Mouse (Mus musculus): ENCODE measurements at regions not wholly inside any gene's neighbourhood (a gene's known extent, or its start where the extent isn't known, plus 50 kb on each side); places are given as distances from the start of the nearest gene placed in this dataset.

- DNase-seq (ENCODE audit: low spot score in 2 of 2), result no peak
These were observed 471.1 kb downstream of the Nuf2 start for GRCm38 (mm10) chr1:169060145-169060544.

- DNase-seq (ENCODE audit: low spot score in 2 of 2), result no peak
These were observed 479.4 kb downstream of the Nuf2 start for GRCm38 (mm10) chr1:169051863-169052257.

- DNase-seq (ENCODE audit: low spot score in 2 of 2), result no peak
These were observed 480.0 kb downstream of the Nuf2 start for GRCm38 (mm10) chr1:169051085-169051862.

GRCm38 (mm10) chr1:169049846-169050245 is 481.4 kb downstream of the Nuf2 start:
- no peak for DNase-seq (ENCODE audit: low spot score in 2 of 2)

GRCm38 (mm10) chr1:169046791-169047525 is 484.3 kb downstream of the Nuf2 start:
- no peak for DNase-seq (ENCODE audit: low spot score in 2 of 2)

- no peak for DNase-seq (ENCODE audit: low spot score in 2 of 2)
These were observed 497.7 kb downstream of the Nuf2 start for GRCm38 (mm10) chr1:169033517-169033916.

- no peak for DNase-seq (ENCODE audit: low spot score in 2 of 2)
These were observed 499.3 kb downstream of the Nuf2 start for GRCm38 (mm10) chr1:169031849-169032542.

DNA sequence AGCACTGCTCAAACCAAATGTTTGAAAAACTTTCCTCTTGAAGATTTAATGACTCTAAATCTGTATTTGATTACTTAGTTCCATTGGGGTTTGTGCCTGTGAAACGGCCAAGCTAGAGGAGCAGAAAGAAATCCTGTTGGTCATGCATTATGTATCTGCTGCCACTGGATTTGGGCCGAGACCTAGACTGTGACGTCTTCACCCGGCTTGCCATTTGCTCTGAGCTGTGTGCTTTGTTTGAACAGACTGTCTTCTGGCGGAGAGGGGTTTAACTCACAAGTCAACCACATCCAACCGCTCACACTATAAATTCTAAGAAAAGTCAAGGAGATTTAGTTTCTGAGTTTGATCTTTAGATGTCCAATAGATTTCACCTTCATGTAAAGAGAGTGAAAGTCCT is 503.6 kb downstream of the Nuf2 start:
- DNase-seq (ENCODE audit: low spot score in 2 of 2), result no peak

DNA sequence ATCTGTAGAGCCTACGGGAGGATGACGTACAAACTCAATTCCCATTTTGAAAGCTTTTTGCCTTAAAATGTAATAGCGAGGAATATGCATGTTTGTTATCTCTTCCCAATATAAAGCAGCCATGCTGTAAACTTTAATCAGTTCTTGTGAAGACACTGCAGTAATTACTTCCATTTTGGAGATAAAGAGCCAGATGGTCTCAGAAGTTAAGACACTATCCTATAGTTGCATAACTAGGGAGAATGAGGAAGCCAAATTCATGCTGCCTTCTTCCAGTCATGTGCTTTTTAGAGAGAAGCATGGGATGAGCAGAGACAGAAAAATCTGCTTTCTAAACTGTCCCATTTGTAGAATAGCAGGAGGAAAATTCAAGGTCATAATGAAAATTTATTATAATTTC is 504.0 kb downstream of the Nuf2 start:
- no peak for DNase-seq (ENCODE audit: low spot score in 2 of 2)

DNA sequence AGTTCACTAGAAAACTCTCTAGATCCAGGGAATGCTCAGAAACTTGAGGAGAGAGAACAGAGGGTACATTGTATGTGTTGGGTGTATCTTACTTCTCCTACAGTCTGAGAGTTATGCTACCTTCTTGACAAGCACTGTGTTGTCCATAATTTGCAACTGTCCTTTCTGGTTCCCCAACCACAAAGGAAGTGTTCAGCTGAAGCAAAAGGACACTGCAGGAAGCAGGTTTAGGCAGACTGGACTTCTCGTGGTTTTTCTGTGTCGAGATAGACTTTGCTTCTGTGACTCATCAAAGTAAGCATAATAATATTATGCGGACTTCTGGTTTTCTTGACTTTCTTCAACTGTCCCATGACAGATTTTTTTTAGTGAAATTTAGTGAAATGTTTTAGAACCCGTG is 506.7 kb downstream of the Nuf2 start:
- DNase-seq (ENCODE audit: low spot score in 2 of 2), result no peak

GRCm38 (mm10) chr1:168991506-168992244 is 539.6 kb downstream of the Nuf2 start:
- peak; percentile 7 to 57 for DNase-seq (ENCODE audit: low spot score in 2 of 2)

- no peak for DNase-seq (ENCODE audit: low spot score in 2 of 2)
These were observed 543.1 kb upstream of the Pbx1 start for GRCm38 (mm10) chr1:168975037-168975698.

DNA sequence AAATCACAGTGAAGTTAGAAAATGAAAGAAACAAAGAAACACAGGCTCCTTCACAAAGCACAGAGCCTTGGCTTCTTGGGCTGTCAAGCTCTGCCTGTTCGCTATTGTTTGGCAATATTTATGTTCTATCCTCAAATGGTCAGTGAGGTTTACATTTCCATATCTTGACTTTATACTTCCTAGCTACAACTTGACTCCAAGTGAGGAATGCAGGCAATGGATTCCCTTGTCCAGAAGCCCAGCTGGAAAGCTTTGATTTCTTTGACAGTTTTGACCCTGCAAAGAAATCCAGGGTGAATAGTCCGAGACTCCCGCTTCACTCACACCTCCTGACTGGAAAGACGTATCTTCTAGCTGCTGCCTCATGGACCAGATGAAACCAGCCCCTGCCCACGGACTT is 537.3 kb upstream of the Pbx1 start:
- DNase-seq (ENCODE audit: low spot score in 2 of 2), result no peak

DNA sequence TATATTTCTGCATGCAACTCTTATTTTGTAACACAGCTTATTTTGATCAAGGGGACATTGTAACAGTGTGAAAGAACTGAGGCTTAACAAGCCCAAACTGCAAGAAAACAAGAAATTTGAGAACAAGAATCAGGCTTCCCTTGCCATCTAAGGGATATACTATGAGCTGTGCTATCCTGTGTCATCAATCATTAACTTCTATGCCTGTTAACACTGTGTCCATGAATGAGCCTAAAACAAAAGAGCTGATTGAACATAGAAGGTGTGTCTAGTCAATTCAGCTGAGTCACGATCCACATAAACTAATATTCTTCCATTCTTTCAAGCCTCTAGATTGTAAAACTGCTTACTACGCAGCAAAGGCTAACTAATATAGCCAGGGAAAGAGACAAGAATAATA is 535.3 kb upstream of the Pbx1 start:
- no peak for DNase-seq (ENCODE audit: low spot score in 2 of 2)

GRCm38 (mm10) chr1:168964467-168964904 is 532.4 kb upstream of the Pbx1 start:
- DNase-seq (ENCODE audit: low spot score in 2 of 2), result no peak

DNA sequence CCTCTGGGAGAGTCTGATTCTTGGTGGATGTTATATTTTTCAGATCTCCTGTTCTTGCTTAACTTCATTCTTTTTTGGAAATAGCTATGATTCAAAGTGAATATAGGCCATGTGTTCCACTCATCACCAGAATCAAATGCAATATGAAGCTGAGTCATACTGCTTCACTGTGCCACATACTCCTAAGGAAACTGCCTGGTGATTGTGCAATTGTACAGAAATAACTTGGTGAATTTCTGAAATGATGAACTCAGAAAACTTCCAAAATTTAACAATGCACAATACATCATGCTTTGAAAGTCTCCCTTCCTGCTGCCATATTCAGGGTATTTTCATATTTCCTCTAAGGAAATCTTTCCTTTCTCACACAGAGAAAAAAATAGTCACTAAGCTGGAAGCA is 518.9 kb upstream of the Pbx1 start:
- DNase-seq (ENCODE audit: low spot score in 2 of 2), result no peak

DNA sequence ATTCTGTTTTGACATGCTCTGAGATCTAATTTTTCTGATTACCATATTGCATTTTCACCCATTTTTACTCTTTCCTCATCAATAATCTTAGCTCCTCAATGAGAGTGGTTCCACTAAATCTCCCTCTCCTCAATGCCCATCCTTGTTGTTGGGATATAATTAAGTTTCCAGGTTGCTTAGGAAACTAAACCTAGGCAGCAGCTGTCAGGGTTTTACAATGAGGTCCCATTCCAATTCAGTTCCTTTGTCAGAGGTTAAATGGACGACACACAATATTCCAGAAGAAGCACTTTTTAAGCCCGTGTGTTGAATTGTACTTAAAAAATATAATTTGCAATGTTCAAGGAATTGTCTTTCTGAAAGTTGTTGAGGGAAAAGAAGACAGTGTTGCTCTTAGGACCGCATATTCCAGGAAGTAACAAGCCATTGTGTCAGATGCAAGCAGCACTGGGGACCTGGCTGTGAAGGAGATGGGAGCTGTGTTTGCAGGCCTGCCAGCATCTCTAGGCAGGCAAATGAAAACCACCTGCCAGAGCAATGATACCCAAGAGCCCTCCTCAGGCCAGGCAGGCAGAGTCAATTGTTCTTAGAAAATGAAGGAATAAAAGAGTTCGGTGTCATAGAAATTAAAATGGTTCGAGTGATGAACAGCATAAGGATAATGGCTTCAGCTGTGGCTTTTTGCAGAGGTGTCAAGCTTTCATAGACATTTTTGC is 492.2 kb upstream of the Pbx1 start:
- no peak for DNase-seq (ENCODE audit: low spot score in 2 of 2)

GRCm38 (mm10) chr1:168918331-168919076 is 486.4 kb upstream of the Pbx1 start:
- no peak for DNase-seq (ENCODE audit: low spot score in 2 of 2)

DNA sequence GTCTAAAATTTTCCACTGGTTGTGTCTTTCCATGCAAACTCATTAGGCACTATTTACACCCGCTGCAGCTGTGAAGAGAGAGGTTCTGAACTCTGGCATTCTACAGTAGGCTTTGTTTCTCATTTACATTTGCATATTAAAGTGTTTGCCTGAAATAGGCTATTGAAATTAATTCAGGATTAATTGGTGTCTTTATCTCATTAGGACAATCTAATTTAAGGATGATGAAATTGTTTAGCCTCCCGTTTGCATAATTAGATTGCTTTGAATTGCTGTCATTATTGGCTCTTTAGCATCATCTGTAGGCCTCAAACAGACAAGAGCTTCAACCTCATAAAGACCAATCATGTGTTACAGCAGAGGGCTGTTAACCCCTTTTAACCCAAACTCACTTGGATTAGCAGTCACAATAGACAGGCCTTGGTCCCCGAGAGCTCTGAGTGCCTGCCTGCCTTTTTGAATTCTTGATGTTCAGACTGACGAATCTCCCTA is 476.7 kb upstream of the Pbx1 start:
- no peak for DNase-seq (ENCODE audit: low spot score in 2 of 2)
